Mouse (Mus musculus) heart, postnatal 14 days (tissue): ENCODE results near the gene Sertad1. TPM values are rescaled to one million over a fixed set of nuclear protein-coding genes. Genes with fewer than 3 reads are reported as not detected.

ENCODE experiments used
- DNase-seq, 2 experiments: peaks; one replicate each; pipeline ENCODE4 v3.0.0; 2021 to 2022
- intact Hi-C: fragments of 180-260 bp; cut with DNase I; formaldehyde crosslinking; loops from one replicate; pipeline ENCODE4 v1.15.1; 2025
- total RNA-seq, 2 experiments: library from RNA; stranded (reverse); gene quantifications; 2 replicates each; pipeline ENCODE4 v1.2.3; 2021

Gene Sertad1
- total RNA-seq, 2 experiments from 2014 or later, result 10.9 to 11.4 TPM

GRCm38 (mm10) chr7:27471390-27472120, 15.2 kb upstream of the Sertad1 start:
- intact Hi-C loops, result loop anchor here (2.0 to 10.0 kb wide), 2 partner anchors 23 to 53 kb away; partner anchors contain the start of gene Hipk4
- DNase-seq, result no peak

- no peak for DNase-seq
- intact Hi-C loops, result loop anchor here (2.0 to 10.0 kb wide), 2 partner anchors 24 to 52 kb away; partner anchors contain the start of gene Hipk4
Measured at GRCm38 (mm10) chr7:27472596-27472995, 14.1 kb upstream of the Sertad1 start.

GRCm38 (mm10) chr7:27473156-27473834, 13.4 kb upstream of the Sertad1 start, which contains the start of gene Sertad3:
Sertad3 (plus strand) TSS chr7:27473768.
- DNase-seq, result peak; percentile 100
- intact Hi-C loops, result loop anchor here (2.0 to 10.0 kb wide), 2 partner anchors 24 to 52 kb away; partner anchors contain the start of gene Hipk4

- no peak for DNase-seq
Measured at GRCm38 (mm10) chr7:27473835-27474489, 12.7 kb upstream of the Sertad1 start.

GRCm38 (mm10) chr7:27474490-27474954, 12.2 kb upstream of the Sertad1 start:
- DNase-seq, result peak; percentile 98 to 99

More at GRCm38 (mm10) chr7:27473835-27474489, 12.7 kb upstream of the Sertad1 start:
- intact Hi-C loops, result loop anchor here (2.0 to 10.0 kb wide), 3 partner anchors 15 to 51 kb away; partner anchors contain the start of gene Hipk4

GRCm38 (mm10) chr7:27475596-27475995, 11.1 kb upstream of the Sertad1 start:
- no peak for DNase-seq
- intact Hi-C loops, result loop anchor here (2.0 to 10.0 kb wide), 2 partner anchors 13 to 49 kb away; partner anchors contain the start of gene Hipk4

More at GRCm38 (mm10) chr7:27474490-27474954, 12.2 kb upstream of the Sertad1 start:
- intact Hi-C loops, result loop anchor here (2.0 to 10.0 kb wide), 2 partner anchors 14 to 50 kb away; partner anchors contain the start of gene Hipk4

- intact Hi-C loops, result loop anchor here (10.0 kb wide), 1 partner anchor 49 kb away; the partner anchor contains the start of gene Hipk4
Measured at GRCm38 (mm10) chr7:27476098-27476635, 10.5 kb upstream of the Sertad1 start.

GRCm38 (mm10) chr7:27478561-27478960, 8.1 kb upstream of the Sertad1 start:
- intact Hi-C loops, result loop anchor here (10.0 kb wide), 1 partner anchor 46 kb away; the partner anchor contains the start of gene Hipk4
- no peak for DNase-seq

More at GRCm38 (mm10) chr7:27476098-27476635, 10.5 kb upstream of the Sertad1 start:
- DNase-seq, result peak in 1 of 2 experiments; percentile 37

GRCm38 (mm10) chr7:27479750-27480149, 7.0 kb upstream of the Sertad1 start:
- no peak for DNase-seq
- intact Hi-C loops, result loop anchor here (10.0 kb wide), 2 partner anchors 45 to 315 kb away; partner anchors contain the start of genes Egln2 and Hipk4

GRCm38 (mm10) chr7:27480506-27480905, 6.2 kb upstream of the Sertad1 start:
- intact Hi-C loops, result loop anchor here (10.0 kb wide), 1 partner anchor 316 kb away; the partner anchor contains the start of gene Egln2
- DNase-seq, result no peak

- DNase-seq, result no peak
- intact Hi-C loops, result loop anchor here (10.0 kb wide), 1 partner anchor 316 kb away; the partner anchor contains the start of gene Egln2
Measured at GRCm38 (mm10) chr7:27480927-27481626, 5.6 kb upstream of the Sertad1 start.

- intact Hi-C loops, result loop anchor here (10.0 kb wide), 1 partner anchor 317 kb away; the partner anchor contains the start of gene Egln2
- DNase-seq, result peak; percentile 92 to 93
Measured at GRCm38 (mm10) chr7:27481627-27481969, 5.1 kb upstream of the Sertad1 start.

GRCm38 (mm10) chr7:27483860-27484259, 2.9 kb upstream of the Sertad1 start:
- intact Hi-C loops, result loop anchor here (10.0 kb wide), 1 partner anchor 319 kb away; the partner anchor contains the start of gene Egln2

GRCm38 (mm10) chr7:27486102-27486769, 474 bp upstream of the Sertad1 start:
- intact Hi-C loops, result loop anchor here (10.0 kb wide), 1 partner anchor 321 kb away; the partner anchor contains the start of gene Egln2
- no peak for DNase-seq

More at GRCm38 (mm10) chr7:27483860-27484259, 2.9 kb upstream of the Sertad1 start:
- no peak for DNase-seq

- intact Hi-C loops, result loop anchor here (2.0 to 10.0 kb wide), 2 partner anchors 13 to 323 kb away; partner anchors contain the start of gene Egln2
- DNase-seq, result peak; percentile 65 to 77
Measured at GRCm38 (mm10) chr7:27487740-27488268, 1.1 kb downstream of the Sertad1 start.

- no peak for DNase-seq
Measured at GRCm38 (mm10) chr7:27489270-27489869, 2.7 kb downstream of the Sertad1 start.

GRCm38 (mm10) chr7:27490227-27490542, 3.5 kb downstream of the Sertad1 start:
- intact Hi-C loops, result no loop called here
- DNase-seq, result no peak

More at GRCm38 (mm10) chr7:27489270-27489869, 2.7 kb downstream of the Sertad1 start:
- intact Hi-C loops, result loop anchor here (2.0 to 10.0 kb wide), 2 partner anchors 15 to 325 kb away; partner anchors contain the start of gene Egln2
